Mouse (Mus musculus) forebrain, postnatal 0 days (tissue): ENCODE measurements around the gene Tmem139. TPM values are rescaled to one million over a fixed set of nuclear protein-coding genes. Genes with fewer than 3 reads are reported as not detected.

Experiments used
- ATAC-seq: fragments of 200-750 bp; cut with Nextera tagmentation; 2 replicates; pipeline ENCODE4 v1.8.0; 2017; ENCODE audit warnings: mild to moderate bottlenecking, moderate library complexity
- DNase-seq: peaks from one replicate; pipeline ENCODE4 v3.0.0-alpha.2; 2015
- H3K27ac ChIP-seq: fragments of 300-500 bp; sonication (generic); 2 replicates; pipeline ENCODE4 v1.5.1; 2014; ENCODE audit warnings: low read depth, mild to moderate bottlenecking, antibody characterized with exemption, low read length, moderate library complexity, mixed read lengths
- H3K27me3 ChIP-seq: fragments of 300-500 bp; sonication (generic); 2 replicates; pipeline ENCODE4 v1.6.1; 2014; ENCODE audit warnings: mild to moderate bottlenecking, low read length, mixed read lengths; ENCODE audit not compliant: insufficient read depth
- H3K36me3 ChIP-seq: fragments of 300-500 bp; sonication (generic); 2 replicates; pipeline ENCODE4 v1.6.1; 2014; ENCODE audit warnings: mild to moderate bottlenecking, moderate library complexity; ENCODE audit not compliant: insufficient read depth
- H3K4me1 ChIP-seq: fragments of 300-500 bp; sonication (generic); 2 replicates; pipeline ENCODE4 v1.6.1; 2014; ENCODE audit warnings: antibody characterized with exemption; ENCODE audit not compliant: insufficient read depth
- H3K4me2 ChIP-seq: fragments of 300-500 bp; sonication (generic); 2 replicates; pipeline ENCODE4 v1.6.1; 2014; ENCODE audit warnings: low read depth, mild to moderate bottlenecking, moderate library complexity
- H3K4me3 ChIP-seq: fragments of 300-500 bp; sonication (generic); 2 replicates; pipeline ENCODE4 v1.5.1; 2014; ENCODE audit warnings: low read depth, low read length, mixed read lengths
- H3K9ac ChIP-seq: fragments of 300-500 bp; sonication (generic); 2 replicates; pipeline ENCODE4 v1.6.1; 2014; ENCODE audit warnings: mild to moderate bottlenecking
- H3K9me3 ChIP-seq: fragments of 300-500 bp; sonication (generic); 2 replicates; pipeline ENCODE4 v1.6.1; 2016; ENCODE audit warnings: low read length
- CTCF ChIP-seq: sonication (generic); IDR thresholded peaks from 2 replicates; pipeline ENCODE4 v1.5.1; 2016; ENCODE audit warnings: antibody characterized with exemption, control low read depth, low read depth
- WGBS: fragments of 180-500 bp; shearing (Covaris S2); extraction: QIAGEN DNeasy Blood & Tissue Kit; methylation state at CpG from one replicate; pipeline ENCODE4 v1.1.7; 2014; 5-methylcytosine and 5-hydroxymethylcytosine counted together
- polyA plus RNA-seq: library from polyadenylated mRNA; unstranded; fragments of >200 nt; fragmentation: Nextera tagmentation; extraction: Ambion mirVana; gene quantifications from 2 replicates; pipeline ENCODE4 v1.2.1, GENCODE M21; 2015
- total RNA-seq: library from RNA; depleted of rRNA; stranded (reverse); fragments of >200 nt; gene quantifications from 2 replicates; pipeline ENCODE4 v1.2.3, GENCODE M21; 2014

Gene Tmem139
- total and polyA plus RNA-seq, 2 experiments from 2014 or later = not detected

- DNase-seq (peak; percentile 62), ATAC-seq (peak; percentile 65; the same call in 1 of the 2 replicates)
- TF ChIP-seq CTCF = peak; percentile 68
- 18% methylated on average over 11 of the region's 11 CpGs for WGBS
- no peak overlapping the region for H3K9ac ChIP-seq
- H3K36me3 ChIP-seq = no peaks in the 10 kb centered on the region
- no peak overlapping the region for H3K27ac ChIP-seq
- H3K27me3 ChIP-seq = no peaks in the 10 kb centered on the region
- H3K4me2 ChIP-seq = no peak overlapping the region
- no peaks in the 10 kb centered on the region for H3K9me3 ChIP-seq
- no peak overlapping the region for H3K4me3 ChIP-seq
- no peaks in the 10 kb centered on the region for H3K4me1 ChIP-seq
Observed at GRCm38 (mm10) chr6:42257303-42257863, 4.4 kb upstream of the Tmem139 start.

DNA sequence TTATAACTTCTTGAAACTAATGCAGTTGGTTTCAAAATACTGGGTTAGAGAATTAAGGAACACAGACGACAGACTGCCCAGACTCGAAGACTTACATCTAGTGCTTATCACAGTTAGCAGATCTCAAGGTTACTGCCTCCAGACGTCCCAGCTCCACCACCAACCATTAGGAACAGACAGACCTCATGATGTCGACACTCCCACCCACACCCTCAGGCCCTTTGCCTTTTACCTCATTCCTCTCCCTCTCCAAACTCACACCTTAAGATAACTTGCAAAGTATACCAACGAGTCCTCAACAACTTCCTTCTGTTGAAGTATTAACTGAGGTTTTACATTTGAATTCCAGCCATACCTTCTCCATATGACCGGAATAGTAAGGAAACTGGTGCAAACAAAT, 1.3 kb upstream of the Tmem139 start:
- 75% methylated on average over 6 of the region's 6 CpGs for WGBS
- H3K27ac ChIP-seq = no peak overlapping the region
- H3K4me1 ChIP-seq = no peaks in the 10 kb centered on the region
- H3K27me3 ChIP-seq = no peaks in the 10 kb centered on the region
- H3K4me2 ChIP-seq = no peak overlapping the region
- H3K9me3 ChIP-seq = no peaks in the 10 kb centered on the region
- H3K4me3 ChIP-seq = no peak overlapping the region
- DNase-seq (no peak), ATAC-seq (no peak)
- no peaks in the 10 kb centered on the region for H3K36me3 ChIP-seq
- no peak for TF ChIP-seq CTCF
- H3K9ac ChIP-seq = no peak overlapping the region

DNA sequence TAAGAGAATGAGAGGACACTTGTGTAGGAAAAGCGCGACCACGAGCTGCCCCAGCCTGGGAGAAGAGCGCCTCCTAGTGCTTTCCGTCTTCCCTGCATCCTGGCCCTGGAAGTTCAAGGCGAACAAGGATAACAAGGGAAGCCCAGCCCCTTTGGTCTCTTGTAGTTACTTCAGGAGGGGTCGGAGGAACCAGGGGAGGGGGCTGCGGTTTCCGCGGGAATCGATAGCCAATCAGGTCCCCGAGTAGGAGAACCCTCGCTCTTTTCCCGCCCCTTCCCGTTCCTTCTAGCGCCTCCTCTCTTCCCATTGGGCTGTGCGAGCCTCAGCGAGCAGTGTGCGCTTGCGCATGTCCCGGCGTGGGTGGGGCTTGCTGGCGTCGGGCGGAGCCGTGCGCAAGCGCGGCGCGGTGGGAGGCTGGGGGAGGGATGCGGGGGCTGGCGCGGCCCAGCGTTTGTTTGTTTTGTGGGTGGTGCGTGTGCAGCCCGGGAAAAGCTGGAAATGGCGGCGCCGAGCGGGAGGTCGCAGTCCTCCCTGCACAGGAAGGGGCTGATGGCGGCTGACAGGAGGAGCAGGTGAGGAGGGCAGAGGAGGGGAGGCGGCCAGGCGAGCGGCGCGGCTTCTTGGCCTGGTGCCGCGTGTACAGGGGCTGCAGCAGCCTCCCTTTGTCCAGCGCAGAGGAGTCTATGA, 3.0 kb downstream of the Tmem139 start, which contains the start of gene Casp2:
Casp2 (plus strand) TSS at position 360 of the 687 bp plus-strand sequence.
- H3K36me3 ChIP-seq = peaks cover 24% of the 10 kb centered on the region
- DNase-seq = peak; percentile 100
- H3K4me1 ChIP-seq = no peaks in the 10 kb centered on the region
- H3K27ac ChIP-seq = peak within 1 kb of the TSS; percentile 90
- WGBS = under 1% methylated on average over 51 of the region's 51 CpGs
- ATAC-seq = peak; percentile 99
- peak within 1 kb of the TSS; percentile 90 for H3K9ac ChIP-seq
- no peaks in the 10 kb centered on the region for H3K27me3 ChIP-seq
- H3K4me3 ChIP-seq = peak within 1 kb of the TSS; percentile 93
- TF ChIP-seq CTCF = peak; percentile 95
- H3K9me3 ChIP-seq = no peaks in the 10 kb centered on the region
- peak within 1 kb of the TSS; percentile 82 for H3K4me2 ChIP-seq

DNA sequence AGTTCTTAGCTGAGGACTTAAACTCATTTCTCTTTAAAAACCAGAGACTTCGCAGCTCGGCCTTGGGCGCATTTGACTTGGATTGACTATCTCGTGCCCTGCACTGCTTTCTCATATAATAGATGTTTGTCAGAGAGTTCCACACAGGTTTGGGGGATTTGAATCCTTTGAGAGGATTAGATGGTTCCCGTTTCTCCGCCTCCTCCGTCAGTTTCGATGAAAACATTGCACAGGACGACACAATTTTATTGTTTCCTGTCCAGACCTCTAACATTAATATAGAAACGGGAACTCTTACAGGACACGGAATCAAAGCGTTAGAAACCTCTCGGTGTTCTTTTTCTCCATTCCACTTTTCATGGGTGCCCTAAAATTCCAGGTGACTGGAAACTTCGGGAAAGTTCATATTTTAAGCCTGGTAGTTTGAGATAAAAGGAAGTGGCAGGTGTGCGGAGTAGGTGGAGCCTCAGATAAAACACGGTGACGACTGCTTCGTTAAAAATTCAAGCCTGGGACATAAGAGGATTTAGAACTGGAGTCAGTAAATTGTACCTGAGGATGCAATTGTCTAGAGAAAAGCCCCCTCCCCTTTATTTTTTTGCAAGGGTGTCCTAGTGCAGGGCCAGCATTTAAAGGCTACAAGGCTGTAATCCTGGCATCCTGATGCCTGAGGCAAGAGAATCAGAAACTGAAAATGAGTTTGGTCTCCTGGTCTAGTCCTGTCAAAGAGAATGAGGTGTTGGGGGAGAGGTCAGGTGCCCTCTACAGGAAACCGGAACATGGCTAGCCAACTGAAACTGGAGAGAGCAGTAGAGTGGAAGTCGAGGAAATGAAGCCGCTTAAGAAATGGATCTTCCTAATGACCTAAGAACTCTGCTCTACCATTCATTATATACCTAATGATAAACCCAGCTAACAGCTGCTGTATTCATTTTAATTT, 3.9 kb downstream of the Tmem139 start:
- no peak for TF ChIP-seq CTCF
- H3K27ac ChIP-seq = peak overlapping the region; percentile 90
- H3K4me3 ChIP-seq = peak overlapping the region; percentile 93
- peaks cover 30% of the 10 kb centered on the region for H3K36me3 ChIP-seq
- under 1% methylated on average over 21 of the region's 21 CpGs for WGBS
- DNase-seq (no peak), ATAC-seq (no peak)
- H3K4me1 ChIP-seq = no peaks in the 10 kb centered on the region
- no peaks in the 10 kb centered on the region for H3K9me3 ChIP-seq
- peak overlapping the region; percentile 90 for H3K9ac ChIP-seq
- H3K4me2 ChIP-seq = peak overlapping the region; percentile 82
- no peaks in the 10 kb centered on the region for H3K27me3 ChIP-seq

GRCm38 (mm10) chr6:42270817-42271216, 9.0 kb downstream of the Tmem139 start:
- Histone ChIP-seq H3K27ac (no peak overlapping the region), H3K36me3 (peaks cover 61% of the 10 kb centered on the region), H3K4me3 (no peak overlapping the region), H3K9ac (no peak overlapping the region), H3K4me1 (no peaks in the 10 kb centered on the region), H3K4me2 (no peak overlapping the region), H3K9me3 (no peaks in the 10 kb centered on the region), H3K27me3 (no peaks in the 10 kb centered on the region)
- no peak for ATAC-seq
- no peak for TF ChIP-seq CTCF
- no peak for DNase-seq

GRCm38 (mm10) chr6:42276151-42276550, 14.4 kb downstream of the Tmem139 start:
- Histone ChIP-seq H3K27ac (no peak overlapping the region), H3K36me3 (peaks cover 80% of the 10 kb centered on the region), H3K9me3 (no peaks in the 10 kb centered on the region), H3K27me3 (no peaks in the 10 kb centered on the region), H3K9ac (no peak overlapping the region), H3K4me1 (no peaks in the 10 kb centered on the region), H3K4me2 (no peak overlapping the region), H3K4me3 (no peak overlapping the region)
- no peak for ATAC-seq
- 32% methylated on average over 2 of the region's 2 CpGs for WGBS
- TF ChIP-seq CTCF = no peak
- DNase-seq = no peak
